Mouse (Mus musculus) erythroid progenitor cell, adult 5-6 weeks (primary cell): ENCODE results near the gene Zfp654. TPM values are rescaled to one million over a fixed set of nuclear protein-coding genes. Genes with fewer than 3 reads are reported as not detected.

Experiments
- ATAC-seq: replicated peaks from 2 replicates; pipeline ENCODE4 v1.8.0; 2016; ENCODE audit warnings: moderate number of reproducible peaks, mild to moderate bottlenecking, moderate TSS enrichment, inconsistent platforms; ENCODE audit not compliant: poor library complexity, low FRiP score, severe bottlenecking
- total RNA-seq, 2 experiments: library from RNA; stranded (forward) in 1 of 2; stranded (reverse) in 1 of 2; fragments of 150-400 nt in 1 of 2; fragments of 186-747, 209-891 nt in 1 of 2; gene quantifications; 2 replicates each; pipeline versions ENCODE4 v1.2.3 to v1.2.4; 2015 to 2017; ENCODE audit warnings: low replicate concordance in 2 of 2

The Zfp654 gene
- total RNA-seq (2015; ENCODE audit: low replicate concordance) (15.1 and 17.3 TPM in 2 replicates), total RNA-seq (2017; ENCODE audit: low replicate concordance) (13.2 and 13.6 TPM in 2 replicates)

- ATAC-seq, result peak; percentile 96
Measured at GRCm38 (mm10) chr16:64851563-64852362, at the start of gene Zfp654, which contains the start of gene Cggbp1. Gene Zfp654 (minus strand): TSS chr16:64851652. Gene Cggbp1 (plus strand): TSS chr16:64851996.

- no peak for ATAC-seq
Measured at GRCm38 (mm10) chr16:64899084-64899483, 47.6 kb upstream of the Zfp654 start.

- no peak for ATAC-seq
Measured at GRCm38 (mm10) chr16:64889496-64889895, 38.0 kb upstream of the Zfp654 start.

GRCm38 (mm10) chr16:64885547-64885946 is 34.1 kb upstream of the Zfp654 start:
- ATAC-seq, result no peak

GRCm38 (mm10) chr16:64885142-64885541 is 33.7 kb upstream of the Zfp654 start:
- no peak for ATAC-seq

GRCm38 (mm10) chr16:64884420-64884838 is 33.0 kb upstream of the Zfp654 start:
- ATAC-seq, result no peak

- no peak for ATAC-seq
Measured at GRCm38 (mm10) chr16:64883896-64884295, 32.4 kb upstream of the Zfp654 start.

GRCm38 (mm10) chr16:64881442-64881841 is 30.0 kb upstream of the Zfp654 start:
- no peak for ATAC-seq

- no peak for ATAC-seq
Measured at GRCm38 (mm10) chr16:64880986-64881385, 29.5 kb upstream of the Zfp654 start.

GRCm38 (mm10) chr16:64879735-64880134 is 28.3 kb upstream of the Zfp654 start:
- ATAC-seq, result no peak

- ATAC-seq, result no peak
Measured at GRCm38 (mm10) chr16:64878611-64879132, 27.2 kb upstream of the Zfp654 start.

GRCm38 (mm10) chr16:64877314-64877713 is 25.9 kb upstream of the Zfp654 start:
- ATAC-seq, result no peak

GRCm38 (mm10) chr16:64876631-64877265 is 25.3 kb upstream of the Zfp654 start:
- ATAC-seq, result no peak

- ATAC-seq, result no peak
Measured at GRCm38 (mm10) chr16:64875822-64876221, 24.4 kb upstream of the Zfp654 start.

- no peak for ATAC-seq
Measured at GRCm38 (mm10) chr16:64875384-64875783, 23.9 kb upstream of the Zfp654 start.

- peak; percentile 96 for ATAC-seq
Measured at GRCm38 (mm10) chr16:64873416-64874305, 22.2 kb upstream of the Zfp654 start.

- 0 out of 2 replicates have a peak, but pooled peaks have one; percentile 28 for ATAC-seq
Measured at GRCm38 (mm10) chr16:64872841-64873240, 21.4 kb upstream of the Zfp654 start.

GRCm38 (mm10) chr16:64872296-64872695 is 20.8 kb upstream of the Zfp654 start:
- ATAC-seq, result no peak

GRCm38 (mm10) chr16:64869621-64870020 is 18.2 kb upstream of the Zfp654 start:
- no peak for ATAC-seq

- no peak for ATAC-seq
Measured at GRCm38 (mm10) chr16:64868613-64869012, 17.2 kb upstream of the Zfp654 start.
